Mouse (Mus musculus) heart, embryonic 16.5 days (tissue): ENCODE measurements around the gene Anxa4. TPM values are rescaled to one million over a fixed set of nuclear protein-coding genes. Genes with fewer than 3 reads are reported as not detected.

ENCODE experiments used
- ATAC-seq: fragments of 200-750 bp; cut with Nextera tagmentation; replicated peaks from 2 replicates; pipeline ENCODE4 v1.8.0; 2017; ENCODE audit warnings: moderate number of reproducible peaks; ENCODE audit not compliant: insufficient read depth, low FRiP score; ENCODE audit errors: extremely low read depth
- H3K27ac ChIP-seq: fragments of 300-500 bp; sonication (generic); 2 replicates; pipeline ENCODE4 v1.5.1; 2014; ENCODE audit warnings: mild to moderate bottlenecking, low read length, control low read depth, moderate library complexity
- H3K27me3 ChIP-seq: fragments of 300-500 bp; sonication (generic); 2 replicates; pipeline ENCODE4 v1.6.1; 2014; ENCODE audit warnings: low read length, mixed read lengths; ENCODE audit not compliant: control insufficient read depth, insufficient read depth
- H3K36me3 ChIP-seq: fragments of 300-500 bp; sonication (generic); 2 replicates; pipeline ENCODE4 v1.6.1; 2014; ENCODE audit not compliant: control insufficient read depth, insufficient read depth
- H3K4me1 ChIP-seq: fragments of 300-500 bp; sonication (generic); 2 replicates; pipeline ENCODE4 v1.6.1; 2014; ENCODE audit warnings: low read length, mixed read lengths; ENCODE audit not compliant: control insufficient read depth, insufficient read depth
- H3K4me2 ChIP-seq: fragments of 300-500 bp; sonication (generic); 2 replicates; pipeline ENCODE4 v1.6.1; 2014; ENCODE audit warnings: low read depth, mild to moderate bottlenecking, control low read depth, low read length
- H3K4me3 ChIP-seq: fragments of 300-500 bp; sonication (generic); 2 replicates; pipeline ENCODE4 v1.5.1; 2014; ENCODE audit warnings: mild to moderate bottlenecking, control low read depth, low read length
- H3K9ac ChIP-seq: fragments of 300-500 bp; sonication (generic); 2 replicates; pipeline ENCODE4 v1.6.1; 2014; ENCODE audit warnings: low read length, control low read depth
- H3K9me3 ChIP-seq: fragments of 300-500 bp; sonication (generic); replicated peaks from 2 replicates; pipeline ENCODE4 v1.6.1; 2016; ENCODE audit warnings: low read length; ENCODE audit not compliant: control insufficient read depth
- WGBS: fragments of 180-500 bp; shearing (Covaris S2); extraction: QIAGEN DNeasy Blood & Tissue Kit; methylation state at CpG from one replicate; pipeline ENCODE4 v1.1.7; 2014; 5-methylcytosine and 5-hydroxymethylcytosine counted together
- polyA plus RNA-seq: library from polyadenylated mRNA; unstranded; fragments of >200 nt; fragmentation: Nextera tagmentation; extraction: Ambion mirVana; gene quantifications from 2 replicates; pipeline ENCODE4 v1.2.1, GENCODE M21; 2015

Gene Anxa4
- polyA plus RNA-seq, 1 experiment from 2014 or later = 32.7 TPM

GRCm38 (mm10) chr6:86813341-86813740, 20.0 kb upstream of the Anxa4 start:
- Histone ChIP-seq H3K27ac (no peak overlapping the region), H3K9me3 (no peaks in the 10 kb centered on the region), H3K4me2 (no peak overlapping the region), H3K36me3 (no peaks in the 10 kb centered on the region), H3K4me1 (peaks cover 13% of the 10 kb centered on the region), H3K9ac (no peak overlapping the region), H3K4me3 (no peak overlapping the region), H3K27me3 (no peaks in the 10 kb centered on the region)
- no peak for ATAC-seq
- 23% methylated on average over 3 of the region's 3 CpGs for WGBS

- no peak overlapping the region for H3K27ac ChIP-seq
- 44% methylated on average over 4 of the region's 4 CpGs for WGBS
- no peak for ATAC-seq
- H3K4me1 ChIP-seq = peaks cover 13% of the 10 kb centered on the region
- no peaks in the 10 kb centered on the region for H3K27me3 ChIP-seq
- no peak overlapping the region for H3K9ac ChIP-seq
- H3K36me3 ChIP-seq = no peaks in the 10 kb centered on the region
- H3K9me3 ChIP-seq = no peaks in the 10 kb centered on the region
- H3K4me3 ChIP-seq = no peak overlapping the region
- no peak overlapping the region for H3K4me2 ChIP-seq
These were observed 19.5 kb upstream of the Anxa4 start for GRCm38 (mm10) chr6:86812919-86813318.

- no peak overlapping the region for H3K9ac ChIP-seq
- no peak overlapping the region for H3K4me2 ChIP-seq
- no peak overlapping the region for H3K27ac ChIP-seq
- WGBS = 3% methylated on average over 5 of the region's 5 CpGs
- ATAC-seq = no peak
- H3K9me3 ChIP-seq = no peaks in the 10 kb centered on the region
- no peaks in the 10 kb centered on the region for H3K27me3 ChIP-seq
- H3K36me3 ChIP-seq = no peaks in the 10 kb centered on the region
- H3K4me1 ChIP-seq = no peaks in the 10 kb centered on the region
- H3K4me3 ChIP-seq = no peak overlapping the region
These were observed 13.2 kb upstream of the Anxa4 start for GRCm38 (mm10) chr6:86806455-86807086.

GRCm38 (mm10) chr6:86804646-86805045, 11.3 kb upstream of the Anxa4 start:
- Histone ChIP-seq H3K4me1 (no peaks in the 10 kb centered on the region), H3K4me2 (no peak overlapping the region), H3K27me3 (no peaks in the 10 kb centered on the region), H3K36me3 (no peaks in the 10 kb centered on the region), H3K27ac (no peak overlapping the region), H3K9me3 (no peaks in the 10 kb centered on the region), H3K9ac (no peak overlapping the region), H3K4me3 (no peak overlapping the region)
- 78% methylated on average over 3 of the region's 3 CpGs for WGBS
- ATAC-seq = no peak

- no peaks in the 10 kb centered on the region for H3K9me3 ChIP-seq
- H3K4me3 ChIP-seq = no peak overlapping the region
- WGBS = 42% methylated on average over 11 of the region's 11 CpGs
- no peak for ATAC-seq
- no peaks in the 10 kb centered on the region for H3K27me3 ChIP-seq
- H3K9ac ChIP-seq = no peak overlapping the region
- H3K36me3 ChIP-seq = no peaks in the 10 kb centered on the region
- no peak overlapping the region for H3K27ac ChIP-seq
- H3K4me2 ChIP-seq = no peak overlapping the region
- H3K4me1 ChIP-seq = no peaks in the 10 kb centered on the region
These were observed 8.0 kb upstream of the Anxa4 start for GRCm38 (mm10) chr6:86801431-86801830.

GRCm38 (mm10) chr6:86800467-86800866, 7.1 kb upstream of the Anxa4 start:
- Histone ChIP-seq H3K9ac (no peak overlapping the region), H3K27me3 (no peaks in the 10 kb centered on the region), H3K9me3 (no peaks in the 10 kb centered on the region), H3K36me3 (no peaks in the 10 kb centered on the region), H3K4me1 (no peaks in the 10 kb centered on the region), H3K4me3 (no peak overlapping the region), H3K27ac (no peak overlapping the region), H3K4me2 (no peak overlapping the region)
- ATAC-seq = no peak
- 85% methylated on average over 3 of the region's 3 CpGs for WGBS

GRCm38 (mm10) chr6:86797455-86797854, 4.1 kb upstream of the Anxa4 start:
- H3K36me3 ChIP-seq = no peaks in the 10 kb centered on the region
- no peak overlapping the region for H3K4me2 ChIP-seq
- 52% methylated on average over 4 of the region's 4 CpGs for WGBS
- H3K27ac ChIP-seq = no peak overlapping the region
- peaks cover 3% of the 10 kb centered on the region; the same call in 1 of the 2 replicates for H3K4me1 ChIP-seq
- H3K27me3 ChIP-seq = peaks cover 2% of the 10 kb centered on the region
- H3K9me3 ChIP-seq = no peaks in the 10 kb centered on the region
- H3K4me3 ChIP-seq = no peak overlapping the region
- no peak for ATAC-seq
- no peak overlapping the region for H3K9ac ChIP-seq

- peak overlapping the region; percentile 97 for H3K4me2 ChIP-seq
- no peak overlapping the region for H3K27ac ChIP-seq
- peak overlapping the region; percentile 87 for H3K9ac ChIP-seq
- 62% methylated on average over 5 of the region's 5 CpGs for WGBS
- no peak for ATAC-seq
- peak overlapping the region; percentile 89 for H3K4me3 ChIP-seq
- no peaks in the 10 kb centered on the region for H3K9me3 ChIP-seq
- no peaks in the 10 kb centered on the region for H3K36me3 ChIP-seq
- peaks cover 9% of the 10 kb centered on the region for H3K27me3 ChIP-seq
- H3K4me1 ChIP-seq = peaks cover 4% of the 10 kb centered on the region; the same call in 1 of the 2 replicates
These were observed 573 bp upstream of the Anxa4 start for GRCm38 (mm10) chr6:86793957-86794356.

GRCm38 (mm10) chr6:86790351-86790943, 2.9 kb downstream of the Anxa4 start:
- ATAC-seq = no peak
- Histone ChIP-seq H3K9ac (no peak overlapping the region), H3K27ac (no peak overlapping the region), H3K4me2 (no peak overlapping the region), H3K27me3 (peaks cover 9% of the 10 kb centered on the region), H3K4me1 (peaks cover 4% of the 10 kb centered on the region; the same call in 1 of the 2 replicates), H3K36me3 (no peaks in the 10 kb centered on the region), H3K9me3 (no peaks in the 10 kb centered on the region), H3K4me3 (no peak overlapping the region)
- 72% methylated on average over 10 of the region's 10 CpGs for WGBS
